Mouse (Mus musculus): ENCODE results near the gene Syn3. TPM values are rescaled to one million over a fixed set of nuclear protein-coding genes. Genes with fewer than 3 reads are reported as not detected.

The Syn3 gene
- polyA plus RNA-seq, 1 experiment from 2014 or later: 3.7 TPM

- whole genome bisulfite sequencing: 88% methylated on average over 7 of the region's 7 CpGs
Observed at GRCm38 (mm10) chr10:86286508-86286907, 212.2 kb downstream of the Syn3 start.

GRCm38 (mm10) chr10:86281238-86281637 is 217.5 kb downstream of the Syn3 start:
- Histone ChIP-seq H3K9me3 (ENCODE audit: control insufficient read depth, low read length) (no peaks in the 10 kb centered on the region), H3K27ac (ENCODE audit: low read depth) (no peak overlapping the region), H3K4me1 (replicated peaks; ENCODE audit: control insufficient read depth, insufficient read depth, low read length) (no peaks in the 10 kb centered on the region), H3K27me3 (replicated peaks; ENCODE audit: control insufficient read depth, insufficient read depth, low read length) (no peaks in the 10 kb centered on the region), H3K9ac (ENCODE audit: low read length) (no peak overlapping the region), H3K36me3 (ENCODE audit: control insufficient read depth, insufficient read depth, low read length) (no peaks in the 10 kb centered on the region), H3K4me3 (ENCODE audit: low read depth, low read length) (no peak overlapping the region), H3K4me2 (ENCODE audit: low read length) (no peak overlapping the region)
- no peak for ATAC-seq (replicated peaks; ENCODE audit: low FRiP score, low TSS enrichment, low read depth)
- DNase-seq (ENCODE audit: low spot score): no peak
- 92% methylated on average over 8 of the region's 8 CpGs for WGBS

More at GRCm38 (mm10) chr10:86286508-86286907, 212.2 kb downstream of the Syn3 start:
- Histone ChIP-seq H3K4me1 (replicated peaks; ENCODE audit: control insufficient read depth, insufficient read depth, low read length) (no peaks in the 10 kb centered on the region), H3K9me3 (ENCODE audit: control insufficient read depth, low read length) (no peaks in the 10 kb centered on the region), H3K4me2 (ENCODE audit: low read length) (no peak overlapping the region), H3K4me3 (ENCODE audit: low read depth, low read length) (no peak overlapping the region), H3K27ac (ENCODE audit: low read depth) (no peak overlapping the region), H3K36me3 (ENCODE audit: control insufficient read depth, insufficient read depth, low read length) (no peaks in the 10 kb centered on the region), H3K27me3 (replicated peaks; ENCODE audit: control insufficient read depth, insufficient read depth, low read length) (no peaks in the 10 kb centered on the region), H3K9ac (ENCODE audit: low read length) (no peak overlapping the region)
- DNase-seq (ENCODE audit: low spot score) (no peak), ATAC-seq (replicated peaks; ENCODE audit: low FRiP score, low TSS enrichment, low read depth) (no peak)

GRCm38 (mm10) chr10:86279579-86280168 is 219.0 kb downstream of the Syn3 start:
- DNase-seq (ENCODE audit: low spot score) (no peak), ATAC-seq (replicated peaks; ENCODE audit: low FRiP score, low TSS enrichment, low read depth) (no peak)
- WGBS: 89% methylated on average over 7 of the region's 7 CpGs

GRCm38 (mm10) chr10:86278481-86278880 is 220.2 kb downstream of the Syn3 start:
- Histone ChIP-seq H3K27me3 (replicated peaks; ENCODE audit: control insufficient read depth, insufficient read depth, low read length) (no peaks in the 10 kb centered on the region), H3K36me3 (ENCODE audit: control insufficient read depth, insufficient read depth, low read length) (no peaks in the 10 kb centered on the region), H3K9me3 (ENCODE audit: control insufficient read depth, low read length) (no peaks in the 10 kb centered on the region), H3K4me2 (ENCODE audit: low read length) (no peak overlapping the region), H3K27ac (ENCODE audit: low read depth) (no peak overlapping the region), H3K4me3 (ENCODE audit: low read depth, low read length) (no peak overlapping the region), H3K4me1 (replicated peaks; ENCODE audit: control insufficient read depth, insufficient read depth, low read length) (no peaks in the 10 kb centered on the region), H3K9ac (ENCODE audit: low read length) (no peak overlapping the region)
- DNase-seq (ENCODE audit: low spot score) (no peak), ATAC-seq (replicated peaks; ENCODE audit: low FRiP score, low TSS enrichment, low read depth) (no peak)
- 75% methylated on average over 2 of the region's 2 CpGs for WGBS

More at GRCm38 (mm10) chr10:86279579-86280168, 219.0 kb downstream of the Syn3 start:
- no peaks in the 10 kb centered on the region for H3K4me1 ChIP-seq (replicated peaks; ENCODE audit: control insufficient read depth, insufficient read depth, low read length)
- no peak overlapping the region for H3K4me2 ChIP-seq (ENCODE audit: low read length)
- H3K9ac ChIP-seq (ENCODE audit: low read length): no peak overlapping the region
- no peaks in the 10 kb centered on the region for H3K27me3 ChIP-seq (replicated peaks; ENCODE audit: control insufficient read depth, insufficient read depth, low read length)
- no peaks in the 10 kb centered on the region for H3K9me3 ChIP-seq (ENCODE audit: control insufficient read depth, low read length)
- no peak overlapping the region for H3K27ac ChIP-seq (ENCODE audit: low read depth)
- no peaks in the 10 kb centered on the region for H3K36me3 ChIP-seq (ENCODE audit: control insufficient read depth, insufficient read depth, low read length)
- H3K4me3 ChIP-seq (ENCODE audit: low read depth, low read length): no peak overlapping the region

GRCm38 (mm10) chr10:86277327-86277726 is 221.4 kb downstream of the Syn3 start:
- Histone ChIP-seq H3K9ac (ENCODE audit: low read length) (no peak overlapping the region), H3K4me2 (ENCODE audit: low read length) (no peak overlapping the region), H3K9me3 (ENCODE audit: control insufficient read depth, low read length) (no peaks in the 10 kb centered on the region), H3K27me3 (replicated peaks; ENCODE audit: control insufficient read depth, insufficient read depth, low read length) (no peaks in the 10 kb centered on the region), H3K4me1 (replicated peaks; ENCODE audit: control insufficient read depth, insufficient read depth, low read length) (no peaks in the 10 kb centered on the region), H3K36me3 (ENCODE audit: control insufficient read depth, insufficient read depth, low read length) (no peaks in the 10 kb centered on the region), H3K4me3 (ENCODE audit: low read depth, low read length) (no peak overlapping the region), H3K27ac (ENCODE audit: low read depth) (no peak overlapping the region)
- ATAC-seq (replicated peaks; ENCODE audit: low FRiP score, low TSS enrichment, low read depth): no peak
- DNase-seq (ENCODE audit: low spot score): no peak
- 91% methylated on average over 5 of the region's 5 CpGs for WGBS

- H3K4me3 ChIP-seq (ENCODE audit: low read depth, low read length): no peak overlapping the region
- H3K27ac ChIP-seq (ENCODE audit: low read depth): no peak overlapping the region
- 82% methylated on average over 5 of the region's 5 CpGs for WGBS
- no peak overlapping the region for H3K4me2 ChIP-seq (ENCODE audit: low read length)
- DNase-seq (ENCODE audit: low spot score) (no peak), ATAC-seq (replicated peaks; ENCODE audit: low FRiP score, low TSS enrichment, low read depth) (no peak)
- H3K27me3 ChIP-seq (replicated peaks; ENCODE audit: control insufficient read depth, insufficient read depth, low read length): no peaks in the 10 kb centered on the region
- no peak overlapping the region for H3K9ac ChIP-seq (ENCODE audit: low read length)
- no peaks in the 10 kb centered on the region for H3K4me1 ChIP-seq (replicated peaks; ENCODE audit: control insufficient read depth, insufficient read depth, low read length)
- H3K9me3 ChIP-seq (ENCODE audit: control insufficient read depth, low read length): no peaks in the 10 kb centered on the region
- H3K36me3 ChIP-seq (ENCODE audit: control insufficient read depth, insufficient read depth, low read length): no peaks in the 10 kb centered on the region
Observed at GRCm38 (mm10) chr10:86275585-86275984, 223.1 kb downstream of the Syn3 start.

GRCm38 (mm10) chr10:86273410-86274191 is 225.1 kb downstream of the Syn3 start:
- Histone ChIP-seq H3K4me2 (ENCODE audit: low read length) (no peak overlapping the region), H3K27ac (ENCODE audit: low read depth) (no peak overlapping the region; the same call in 1 of the 2 replicates), H3K36me3 (ENCODE audit: control insufficient read depth, insufficient read depth, low read length) (no peaks in the 10 kb centered on the region), H3K9ac (ENCODE audit: low read length) (no peak overlapping the region), H3K4me3 (ENCODE audit: low read depth, low read length) (no peak overlapping the region), H3K4me1 (replicated peaks; ENCODE audit: control insufficient read depth, insufficient read depth, low read length) (no peaks in the 10 kb centered on the region; the same call in 1 of the 2 replicates), H3K27me3 (replicated peaks; ENCODE audit: control insufficient read depth, insufficient read depth, low read length) (no peaks in the 10 kb centered on the region), H3K9me3 (ENCODE audit: control insufficient read depth, low read length) (no peaks in the 10 kb centered on the region)
- DNase-seq (ENCODE audit: low spot score) (no peak), ATAC-seq (replicated peaks; ENCODE audit: low FRiP score, low TSS enrichment, low read depth) (no peak)
- WGBS: 69% methylated on average over 19 of the region's 19 CpGs

- Histone ChIP-seq H3K36me3 (ENCODE audit: control insufficient read depth, insufficient read depth, low read length) (no peaks in the 10 kb centered on the region), H3K27ac (ENCODE audit: low read depth) (no peak overlapping the region), H3K4me3 (ENCODE audit: low read depth, low read length) (no peak overlapping the region), H3K4me2 (ENCODE audit: low read length) (no peak overlapping the region), H3K4me1 (replicated peaks; ENCODE audit: control insufficient read depth, insufficient read depth, low read length) (no peaks in the 10 kb centered on the region; the same call in 1 of the 2 replicates), H3K27me3 (replicated peaks; ENCODE audit: control insufficient read depth, insufficient read depth, low read length) (no peaks in the 10 kb centered on the region), H3K9me3 (ENCODE audit: control insufficient read depth, low read length) (no peaks in the 10 kb centered on the region), H3K9ac (ENCODE audit: low read length) (no peak overlapping the region)
- no peak for ATAC-seq (replicated peaks; ENCODE audit: low FRiP score, low TSS enrichment, low read depth)
- DNase-seq (ENCODE audit: low spot score): no peak
- WGBS: 85% methylated on average over 3 of the region's 3 CpGs
Observed at GRCm38 (mm10) chr10:86272826-86273225, 225.9 kb downstream of the Syn3 start.
